Mouse (Mus musculus) limb, embryonic 14.5 days (tissue): Measurements from ENCODE around the gene Zfp784. TPM values are rescaled to one million over a fixed set of nuclear protein-coding genes. Genes with fewer than 3 reads are reported as not detected.

ENCODE experiments used
- ATAC-seq: fragments of 200-750 bp; cut with Nextera tagmentation; 2 replicates; pipeline ENCODE4 v1.8.0; 2017; ENCODE audit warnings: low read depth, moderate number of reproducible peaks, moderate TSS enrichment; ENCODE audit not compliant: low FRiP score
- DNase-seq: peaks from one replicate; pipeline ENCODE4 v3.0.0-alpha.2; 2015; ENCODE audit warnings: low spot score
- H3K27ac ChIP-seq: fragments of 300-500 bp; sonication (generic); replicated peaks from 2 replicates; pipeline ENCODE4 v1.5.1; 2014; ENCODE audit warnings: low read depth, mild to moderate bottlenecking, low read length, moderate library complexity, mixed read lengths
- H3K27me3 ChIP-seq: fragments of 300-500 bp; sonication (generic); 2 replicates; pipeline ENCODE4 v1.6.1; 2014; ENCODE audit warnings: low read length, mixed read lengths; ENCODE audit not compliant: control insufficient read depth, insufficient read depth
- H3K36me3 ChIP-seq: fragments of 300-500 bp; sonication (generic); 2 replicates; pipeline ENCODE4 v1.6.1; 2014; ENCODE audit warnings: mild to moderate bottlenecking, low read length, moderate library complexity, mixed read lengths; ENCODE audit not compliant: control insufficient read depth, insufficient read depth
- H3K4me1 ChIP-seq: fragments of 300-500 bp; sonication (generic); 2 replicates; pipeline ENCODE4 v1.6.1; 2014; ENCODE audit warnings: antibody characterized with exemption, low read length, mixed read lengths; ENCODE audit not compliant: control insufficient read depth, insufficient read depth
- H3K4me2 ChIP-seq: fragments of 300-500 bp; sonication (generic); replicated peaks from 2 replicates; pipeline ENCODE4 v1.6.1; 2014; ENCODE audit warnings: low read depth, mild to moderate bottlenecking, low read length, moderate library complexity; ENCODE audit not compliant: severe bottlenecking
- H3K4me3 ChIP-seq: fragments of 300-500 bp; sonication (generic); replicated peaks from 2 replicates; pipeline ENCODE4 v1.5.1; 2014; ENCODE audit warnings: low read length
- H3K9ac ChIP-seq: fragments of 300-500 bp; sonication (generic); 2 replicates; pipeline ENCODE4 v1.6.1; 2014; ENCODE audit warnings: mild to moderate bottlenecking, low read depth, low read length, moderate library complexity; ENCODE audit not compliant: severe bottlenecking
- H3K9me3 ChIP-seq: fragments of 300-500 bp; sonication (generic); 2 replicates; pipeline ENCODE4 v1.6.1; 2016; ENCODE audit warnings: low read length; ENCODE audit not compliant: control insufficient read depth
- POLR2A ChIP-seq: fragments of 200-500 bp; IDR thresholded peaks from 2 replicates; pipeline ENCODE4 v1.8.0; 2012; ENCODE audit warnings: inconsistent platforms, mild to moderate bottlenecking, moderate library complexity, borderline replicate concordance; ENCODE audit not compliant: insufficient read depth, insufficient read length; ENCODE audit errors: extremely low read depth
- WGBS: fragments of 180-500 bp; shearing (Covaris S2); extraction: QIAGEN DNeasy Blood & Tissue Kit; methylation state at CpG from one replicate; pipeline ENCODE4 v1.1.7; 2014; 5-methylcytosine and 5-hydroxymethylcytosine counted together
- polyA plus RNA-seq, 2 experiments: library from polyadenylated mRNA; depleted of rRNA in 1 of 2; stranded (reverse) in 1 of 2; unstranded in 1 of 2; fragments of >200 nt; fragmentation: Nextera tagmentation in 1 of 2; extraction: Ambion mirVana in 1 of 2; gene quantifications; 2 replicates each; pipeline versions ENCODE4 v1.2.1 to v1.2.3; 2012 to 2014

Zfp784 gene
- polyA plus RNA-seq, 2 experiments: 5.6 to 6.8 TPM

DNA sequence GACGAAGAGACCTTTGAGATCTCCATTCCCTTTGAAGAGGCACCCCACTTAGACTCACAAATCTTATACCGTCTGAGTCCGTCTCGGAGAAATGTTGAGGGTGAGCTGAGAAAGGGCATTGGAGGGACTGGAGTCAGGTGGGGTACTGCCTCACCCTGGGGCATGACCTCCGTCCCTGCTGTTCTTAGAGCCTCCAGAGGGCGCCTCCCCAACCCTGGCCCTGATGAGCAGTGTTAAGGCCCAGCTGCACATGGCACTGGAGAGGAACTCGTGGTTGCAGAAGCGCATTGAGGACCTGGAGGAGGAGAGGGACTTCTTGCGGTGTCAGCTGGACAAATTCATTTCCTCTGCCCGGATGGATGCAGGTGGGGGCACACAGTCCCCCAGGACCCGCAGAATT lies 19.6 kb upstream of the Zfp784 start:
- ATAC-seq: no peak
- Histone ChIP-seq H3K4me2 (peak overlapping the region; percentile 83), H3K4me1 (peaks cover 29% of the 10 kb centered on the region), H3K36me3 (no peaks in the 10 kb centered on the region), H3K4me3 (peak overlapping the region; percentile 75), H3K9me3 (no peaks in the 10 kb centered on the region), H3K27me3 (peaks cover 43% of the 10 kb centered on the region), H3K27ac (no peak overlapping the region), H3K9ac (peak overlapping the region; percentile 87; the same call in 1 of the 2 replicates)
- DNase-seq: no peak
- TF ChIP-seq POLR2A: no peak
- 38% methylated on average over 11 of the region's 11 CpGs for WGBS

DNA sequence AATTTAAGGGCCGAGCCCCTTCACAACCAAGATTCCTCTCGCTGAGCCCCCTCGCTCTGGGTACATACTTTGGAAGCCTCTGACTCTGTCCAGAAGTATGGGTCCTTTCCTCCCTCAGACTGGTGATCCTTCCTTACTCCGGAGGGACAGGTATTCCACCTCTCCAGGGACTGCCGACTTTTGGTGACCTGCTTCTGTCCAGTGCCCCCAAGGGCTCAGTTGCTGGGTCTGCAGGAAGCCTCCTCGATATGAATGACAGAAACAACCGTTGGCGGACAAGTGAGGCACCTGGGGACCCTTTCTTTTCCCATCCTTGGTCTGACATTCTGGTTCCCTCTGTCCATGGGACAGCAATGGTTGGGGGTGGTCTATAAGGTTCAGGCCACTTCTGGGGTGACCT lies 19.1 kb upstream of the Zfp784 start:
- peaks cover 47% of the 10 kb centered on the region for H3K27me3 ChIP-seq
- TF ChIP-seq POLR2A: no peak
- H3K9me3 ChIP-seq: no peaks in the 10 kb centered on the region
- DNase-seq (no peak), ATAC-seq (no peak)
- WGBS: 28% methylated on average over 8 of the region's 8 CpGs
- H3K4me3 ChIP-seq: peak overlapping the region; percentile 75
- H3K4me1 ChIP-seq: peaks cover 33% of the 10 kb centered on the region
- H3K4me2 ChIP-seq: peak overlapping the region; percentile 83
- H3K36me3 ChIP-seq: no peaks in the 10 kb centered on the region
- H3K27ac ChIP-seq: no peak overlapping the region
- peak overlapping the region; percentile 87 for H3K9ac ChIP-seq

DNA sequence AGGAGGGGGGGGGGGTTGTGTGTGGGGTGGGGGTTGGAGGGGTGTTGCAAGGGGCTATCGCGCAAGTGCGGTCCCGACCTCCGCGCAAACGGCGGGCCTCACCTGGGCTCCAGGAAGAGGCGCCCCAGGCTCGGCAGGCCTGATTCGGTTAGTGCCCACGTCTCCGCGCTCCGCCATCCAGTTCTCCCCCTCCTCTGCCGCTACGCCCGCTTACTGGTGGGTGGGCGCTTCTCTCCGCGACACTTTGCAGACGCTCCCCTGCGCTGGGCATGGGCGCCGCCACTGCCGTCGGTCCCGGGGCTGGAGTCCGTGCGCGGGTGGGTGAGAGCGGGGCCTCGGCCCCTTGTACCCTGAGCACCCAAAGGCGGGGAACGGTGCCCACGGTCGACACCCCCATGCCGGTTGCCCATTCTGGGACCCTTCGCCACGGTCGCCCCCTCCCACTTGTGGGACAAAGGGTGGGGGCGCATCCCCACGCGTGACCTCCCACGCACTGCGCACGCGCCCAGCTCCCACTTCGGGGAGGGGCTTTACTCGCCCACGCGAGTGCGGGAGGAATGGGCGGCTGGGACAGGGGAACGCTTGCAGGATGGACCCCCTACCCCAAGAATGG lies 18.5 kb upstream of the Zfp784 start:
- H3K9me3 ChIP-seq: no peaks in the 10 kb centered on the region
- H3K4me1 ChIP-seq: peaks cover 38% of the 10 kb centered on the region
- no peaks in the 10 kb centered on the region for H3K36me3 ChIP-seq
- H3K4me3 ChIP-seq: peak overlapping the region; percentile 75
- peak; percentile 63 for DNase-seq
- no peak for TF ChIP-seq POLR2A
- 1% methylated on average over 48 of the region's 55 CpGs for WGBS
- peak; percentile 3; the same call in 1 of the 2 replicates for ATAC-seq
- peak overlapping the region; percentile 87 for H3K9ac ChIP-seq
- H3K27ac ChIP-seq: 0 out of 2 replicates have a peak overlapping the region, but pooled peaks have one; percentile 43
- H3K4me2 ChIP-seq: peak overlapping the region; percentile 83
- H3K27me3 ChIP-seq: peaks cover 53% of the 10 kb centered on the region

DNA sequence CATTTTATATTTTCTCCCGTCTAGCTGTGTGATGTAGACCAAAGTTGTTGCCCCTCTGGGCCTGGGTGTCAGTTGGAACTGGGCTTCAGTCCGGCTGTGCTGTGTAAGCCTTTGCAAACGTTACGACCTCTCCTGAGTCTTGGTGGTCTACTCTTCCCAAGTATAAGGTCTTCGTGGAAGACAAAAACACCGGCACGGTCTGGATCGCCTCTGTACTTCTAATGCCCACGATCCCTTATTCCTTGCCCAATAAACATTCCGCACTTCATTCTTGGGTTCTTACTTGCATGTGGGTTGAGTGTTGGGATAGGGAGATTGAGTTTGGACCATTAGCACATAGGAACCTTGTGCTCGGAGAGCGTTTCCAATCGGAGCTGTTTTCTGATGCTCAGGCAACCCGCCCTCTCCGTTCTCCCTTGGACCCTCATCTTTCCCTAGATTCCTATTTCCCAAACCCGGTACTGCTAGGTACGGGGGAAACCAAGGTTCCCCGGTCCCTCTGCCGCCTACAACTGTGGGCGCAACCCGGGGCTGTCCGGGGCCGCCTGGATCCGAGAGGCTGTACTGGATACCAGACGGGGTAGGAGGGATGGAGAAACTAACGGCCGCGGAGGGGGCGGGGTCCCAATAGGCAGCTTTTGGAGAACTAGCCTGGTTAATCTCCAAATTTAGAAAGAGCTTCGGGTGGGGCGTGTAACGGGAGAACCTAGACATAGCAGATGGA lies 15.4 kb upstream of the Zfp784 start:
- peak overlapping the region; percentile 94 for H3K4me2 ChIP-seq
- DNase-seq (peak; percentile 43), ATAC-seq (no peak)
- H3K4me3 ChIP-seq: peak overlapping the region; percentile 81
- H3K4me1 ChIP-seq: peaks cover 40% of the 10 kb centered on the region
- WGBS: 12% methylated on average over 32 of the region's 32 CpGs
- no peak overlapping the region for H3K27ac ChIP-seq
- peak overlapping the region; percentile 92 for H3K9ac ChIP-seq
- TF ChIP-seq POLR2A: no peak
- H3K27me3 ChIP-seq: peaks cover 55% of the 10 kb centered on the region
- no peaks in the 10 kb centered on the region for H3K36me3 ChIP-seq
- H3K9me3 ChIP-seq: no peaks in the 10 kb centered on the region

DNA sequence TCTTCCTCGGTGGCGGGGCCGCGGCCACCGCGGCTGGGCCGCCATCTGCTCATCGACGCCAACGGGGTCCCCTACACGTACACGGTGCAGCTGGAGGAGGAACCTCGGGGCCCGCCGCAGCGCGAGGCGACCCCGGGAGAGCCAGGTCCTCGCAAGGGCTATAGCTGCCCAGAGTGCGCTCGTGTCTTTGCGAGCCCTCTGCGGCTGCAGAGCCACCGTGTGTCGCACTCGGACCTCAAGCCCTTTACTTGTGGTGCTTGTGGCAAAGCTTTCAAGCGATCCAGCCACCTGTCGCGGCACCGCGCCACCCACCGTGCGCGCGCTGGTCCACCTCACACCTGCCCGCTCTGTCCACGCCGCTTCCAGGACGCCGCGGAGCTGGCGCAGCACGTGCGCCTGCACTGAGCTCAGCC lies 14.7 kb upstream of the Zfp784 start:
- no peaks in the 10 kb centered on the region for H3K9me3 ChIP-seq
- ATAC-seq (no peak), DNase-seq (no peak)
- TF ChIP-seq POLR2A: no peak
- peaks cover 55% of the 10 kb centered on the region for H3K27me3 ChIP-seq
- peak overlapping the region; percentile 92 for H3K9ac ChIP-seq
- peak overlapping the region; percentile 94 for H3K4me2 ChIP-seq
- WGBS: 3% methylated on average over 43 of the region's 45 CpGs
- H3K36me3 ChIP-seq: no peaks in the 10 kb centered on the region
- no peak overlapping the region for H3K27ac ChIP-seq
- H3K4me1 ChIP-seq: peaks cover 40% of the 10 kb centered on the region
- peak overlapping the region; percentile 81 for H3K4me3 ChIP-seq
